Mouse (Mus musculus) adrenal gland (tissue): ENCODE data around the gene Astn2.

ENCODE experiments used
- intact Hi-C: fragments of 180-260 bp; cut with DNase I; formaldehyde crosslinking; loops from one replicate; pipeline ENCODE4 v1.15.1; 2025

Astn2 gene

GRCm38 (mm10) chr4:65604504-65605150 is 799.8 kb downstream of the Astn2 start, which contains the start of gene Trim32:
Gene Trim32 (plus strand): TSS chr4:65604986.
- intact Hi-C loops, result no loop called here

DNA sequence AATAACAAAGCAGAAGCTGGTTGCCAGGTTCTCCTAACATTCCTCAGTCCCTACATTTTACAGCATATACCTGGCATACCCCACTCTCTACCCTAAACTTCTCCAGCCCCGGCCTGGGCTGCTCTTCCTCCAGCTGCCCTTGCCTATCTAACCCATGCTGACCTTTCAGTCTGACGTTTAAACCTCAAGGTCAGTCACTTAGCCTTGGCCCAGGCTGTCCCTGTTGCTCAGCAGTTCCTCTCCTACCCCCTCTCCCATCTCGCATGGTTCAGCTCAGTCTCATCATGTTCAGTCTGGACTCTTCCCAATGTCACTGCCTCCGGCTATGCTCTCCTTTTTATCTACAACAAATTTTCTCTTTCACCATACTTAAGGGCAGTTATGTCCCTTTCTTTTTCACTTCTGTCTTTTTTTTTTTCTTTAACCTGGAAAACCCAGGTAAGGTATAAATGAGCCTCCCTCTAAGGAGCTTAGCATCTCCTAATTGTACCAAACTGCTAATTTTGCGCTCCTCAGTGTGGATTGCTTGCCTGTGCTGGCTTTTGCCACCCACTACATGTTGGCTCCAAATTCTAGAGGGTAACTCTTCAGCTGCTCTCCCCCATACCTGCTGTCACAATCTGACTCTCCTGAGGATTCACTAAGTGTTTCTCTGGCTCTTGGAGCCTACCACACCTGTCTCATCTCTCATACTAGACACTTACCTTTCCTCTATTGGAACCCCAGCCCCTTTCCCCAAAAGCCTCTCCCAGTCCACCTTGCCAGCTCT is 809.6 kb downstream of the Astn2 start:
- intact Hi-C loops, result loop anchor here (5.0 kb wide), 1 partner anchor 1062 kb away; no protein-coding TSS in a partner anchor

DNA sequence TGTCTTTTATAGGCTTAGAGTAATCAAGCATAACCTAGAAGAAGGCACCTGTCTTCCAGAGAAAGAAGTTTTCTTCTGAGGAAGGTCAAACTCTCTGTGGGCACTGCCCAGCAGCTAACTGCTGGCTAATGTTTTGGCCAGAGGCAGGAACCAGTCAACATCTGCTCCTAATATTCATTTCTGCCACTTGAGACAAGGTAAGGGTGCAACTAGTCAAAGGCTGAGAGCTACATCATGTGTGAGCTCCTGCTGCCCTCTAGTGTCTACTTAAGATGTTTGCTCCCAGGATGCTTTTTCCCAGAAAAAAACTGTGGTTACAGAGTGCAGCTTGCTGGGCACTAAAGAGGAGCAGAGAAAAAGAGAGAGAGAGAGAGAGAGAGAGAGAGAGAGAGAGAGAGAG is 814.6 kb downstream of the Astn2 start:
- intact Hi-C loops, result loop anchor here (5.0 kb wide), 4 partner anchors 467 to 1067 kb away; partner anchors contain the start of gene Pappa

- intact Hi-C loops, result loop anchor here (5.0 kb wide), 3 partner anchors 465 to 1065 kb away; partner anchors contain the start of gene Pappa
Observed at GRCm38 (mm10) chr4:65586947-65587346, 817.5 kb downstream of the Astn2 start.

DNA sequence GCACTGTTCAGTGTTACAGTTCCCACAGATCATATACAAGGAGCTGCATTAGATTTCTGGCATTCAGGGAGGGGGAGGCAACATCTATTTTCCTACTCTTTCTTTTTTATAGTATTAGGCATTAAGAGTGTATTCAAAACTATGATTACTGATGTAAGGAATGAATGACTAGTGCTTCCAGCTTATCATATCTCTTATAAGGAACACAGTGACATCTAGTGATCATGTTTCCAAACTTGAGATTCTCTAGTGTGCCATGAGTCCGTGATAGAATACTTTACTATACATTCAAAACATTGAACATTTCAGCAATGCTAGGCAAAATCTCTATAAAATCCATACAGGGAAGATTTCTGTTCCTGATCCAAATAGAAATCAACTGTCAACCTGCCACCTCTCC is 824.2 kb downstream of the Astn2 start:
- intact Hi-C loops, result no loop called here

DNA sequence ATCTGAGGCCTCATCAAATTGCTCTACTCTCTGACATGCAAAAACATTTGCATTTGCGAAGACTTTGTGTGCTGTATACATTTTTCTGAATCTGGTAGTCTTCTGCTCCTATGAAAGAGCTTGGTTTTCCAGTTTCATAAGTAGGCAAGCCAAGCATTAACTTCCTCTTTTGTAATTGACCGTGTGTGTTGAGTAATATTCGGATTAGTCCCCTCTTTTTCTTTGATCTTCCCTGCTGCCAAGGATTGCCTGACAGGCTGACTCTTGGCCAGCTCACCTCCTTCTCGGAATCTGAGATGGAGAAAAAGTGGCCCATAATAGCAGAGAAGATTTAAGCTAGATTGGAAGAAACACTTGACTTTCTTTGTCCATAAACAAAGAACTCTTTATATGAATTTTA is 838.9 kb downstream of the Astn2 start:
- intact Hi-C loops, result no loop called here

GRCm38 (mm10) chr4:65548561-65548960 is 855.9 kb downstream of the Astn2 start:
- intact Hi-C loops, result no loop called here

DNA sequence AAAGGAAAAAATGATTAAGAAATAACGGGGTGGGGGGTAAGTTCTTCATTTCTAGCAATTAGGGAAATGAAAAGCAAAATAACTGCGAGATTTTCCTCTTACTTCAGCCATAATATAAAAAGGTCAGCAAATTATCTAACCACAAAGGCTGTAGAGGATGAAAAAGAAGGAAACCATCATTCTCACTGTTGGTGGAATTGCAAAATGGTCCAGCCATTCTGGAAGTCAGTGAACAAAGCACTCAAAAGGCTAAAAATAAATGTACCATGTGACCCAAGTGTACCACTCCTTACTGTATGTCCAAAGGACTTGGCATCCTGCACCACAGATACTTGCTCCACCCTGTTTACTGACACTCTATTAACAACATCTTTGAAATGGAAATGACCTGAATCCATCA is 858.8 kb downstream of the Astn2 start:
- intact Hi-C loops, result no loop called here

DNA sequence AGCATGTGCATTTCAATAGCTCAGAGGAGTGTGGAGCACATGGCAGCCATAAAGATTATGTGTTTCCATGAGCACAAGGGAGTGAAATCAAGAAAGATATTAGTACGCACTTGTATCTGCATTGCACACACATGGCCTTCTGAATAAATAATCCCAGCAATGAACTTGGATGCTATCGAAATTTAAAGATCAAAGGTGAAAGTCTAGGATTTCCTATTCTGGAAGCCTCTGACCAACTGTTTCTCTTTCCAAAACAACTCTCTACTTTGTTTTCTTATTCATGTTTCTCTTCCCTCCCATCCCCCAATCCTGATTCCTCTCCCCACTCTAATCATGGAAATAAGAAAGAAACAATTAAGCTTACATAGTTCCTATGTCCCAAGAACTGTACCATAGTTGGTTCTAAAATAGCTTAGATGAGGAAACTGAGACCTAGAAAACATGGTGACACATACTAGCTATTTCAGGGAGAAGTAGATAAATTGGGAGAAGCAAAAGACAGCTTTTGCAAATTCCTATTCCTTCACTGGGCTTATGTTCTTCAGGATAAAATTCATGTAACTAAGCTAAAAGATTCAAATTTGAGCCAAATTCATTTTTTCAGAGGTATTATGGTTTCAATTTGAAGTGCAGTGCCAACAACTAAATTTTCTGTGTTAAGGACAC is 872.2 kb downstream of the Astn2 start:
- intact Hi-C loops, result no loop called here

DNA sequence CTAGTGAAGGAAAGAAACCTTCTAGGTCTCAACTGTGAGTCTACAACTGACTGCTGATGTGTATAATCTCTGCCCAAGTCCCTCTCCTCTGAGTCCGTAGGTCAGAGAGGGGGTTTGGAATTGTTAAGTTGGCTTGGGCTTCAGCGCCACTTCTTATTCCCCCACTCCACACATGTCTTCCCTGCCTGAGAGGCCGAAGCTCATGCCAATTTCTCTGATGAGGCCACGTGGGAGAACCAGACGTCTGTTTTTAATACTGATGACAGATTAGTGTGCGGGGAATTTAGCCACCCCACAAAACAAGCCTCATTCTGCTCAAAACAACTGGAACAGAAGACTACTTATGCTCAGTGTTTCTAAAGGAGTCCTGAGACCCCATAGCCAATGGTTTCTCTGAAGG is 872.8 kb downstream of the Astn2 start:
- intact Hi-C loops, result no loop called here

DNA sequence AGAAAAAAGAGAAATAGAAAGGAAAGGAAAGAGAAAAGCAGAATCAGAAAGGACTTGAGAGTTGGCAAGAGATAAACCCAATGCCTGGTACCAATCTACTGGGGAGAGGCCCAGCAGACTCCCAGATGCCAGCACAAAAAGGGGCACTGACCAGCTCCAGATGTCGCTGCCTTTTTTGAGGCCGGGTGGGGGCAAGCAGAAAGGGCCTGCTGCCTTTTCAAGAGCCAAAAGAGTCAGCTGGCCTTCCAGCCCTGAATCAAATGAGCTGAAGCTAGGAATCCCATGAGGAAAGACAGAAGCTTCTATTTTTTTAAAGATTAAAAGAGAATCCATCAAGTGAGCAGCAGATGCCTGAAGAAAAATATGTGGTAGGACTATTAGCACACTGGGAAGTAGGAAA is 873.5 kb downstream of the Astn2 start:
- intact Hi-C loops, result no loop called here

- intact Hi-C loops, result no loop called here
Observed at GRCm38 (mm10) chr4:65508101-65508500, 896.3 kb downstream of the Astn2 start.

- intact Hi-C loops, result no loop called here
Observed at GRCm38 (mm10) chr4:65506870-65507269, 897.5 kb downstream of the Astn2 start.

DNA sequence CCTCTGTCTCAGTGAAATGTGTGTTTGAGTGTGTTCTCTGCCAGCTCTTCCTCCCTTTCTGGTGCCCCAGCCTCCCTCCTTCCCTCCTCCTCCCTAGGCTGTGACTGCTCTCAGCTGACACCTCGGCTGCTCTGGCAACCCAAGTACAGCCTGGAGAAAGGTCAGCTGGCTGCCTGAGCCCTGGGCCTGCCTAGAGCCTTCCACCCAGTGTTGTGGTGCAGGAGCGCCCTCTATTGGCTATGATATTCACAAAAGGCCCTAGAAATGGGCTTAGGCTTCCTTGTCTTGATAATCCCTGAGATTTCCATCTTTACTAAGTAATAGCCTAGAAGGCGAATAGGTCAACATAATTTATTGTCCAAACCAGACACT is 908.0 kb downstream of the Astn2 start:
- intact Hi-C loops, result loop anchor here (5.0 to 10.0 kb wide), 3 partner anchors 374 to 969 kb away; partner anchors contain the start of gene Pappa

- intact Hi-C loops, result loop anchor here (5.0 to 10.0 kb wide), 3 partner anchors 374 to 969 kb away; partner anchors contain the start of gene Pappa
Observed at GRCm38 (mm10) chr4:65495705-65496462, 908.5 kb downstream of the Astn2 start.

DNA sequence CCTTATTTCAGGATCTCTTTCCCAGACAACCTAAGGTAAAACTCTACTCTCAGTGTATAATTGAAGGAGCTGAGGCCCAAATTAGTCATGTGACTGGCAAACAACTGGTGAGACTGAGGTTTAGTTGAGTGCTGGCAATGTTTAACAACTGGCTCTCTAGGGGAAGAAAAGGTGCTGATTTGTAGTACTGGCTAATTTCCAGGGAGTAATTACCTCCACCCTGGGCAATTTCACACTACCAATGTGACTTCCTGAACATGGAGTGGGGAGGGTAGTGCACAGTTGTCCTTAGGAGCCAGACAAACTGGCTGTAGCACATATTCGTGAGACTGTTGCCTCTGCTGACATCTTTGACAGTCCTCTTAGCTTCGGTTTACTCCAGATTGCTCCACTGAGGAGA is 912.9 kb downstream of the Astn2 start:
- intact Hi-C loops, result loop anchor here (10.0 kb wide), 1 partner anchor 657 kb away; no protein-coding TSS in a partner anchor

DNA sequence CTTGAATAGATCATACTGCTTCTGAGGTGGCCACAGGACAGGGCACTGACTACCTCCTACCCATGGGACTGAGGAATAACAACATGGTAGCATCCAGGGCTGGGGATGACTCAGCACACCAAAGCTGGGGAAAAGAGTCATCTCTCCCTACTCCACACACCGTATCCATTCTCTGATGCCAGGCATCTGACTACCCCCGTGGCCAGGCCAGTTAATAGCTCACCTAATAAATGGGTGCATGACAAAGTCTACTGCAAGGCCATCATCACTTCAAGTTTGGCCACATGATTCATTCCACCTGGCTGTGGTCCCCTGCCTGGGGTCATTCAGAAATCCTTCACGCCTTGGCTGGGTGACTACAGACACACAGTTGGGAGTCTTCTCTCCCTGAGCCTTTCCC is 914.7 kb downstream of the Astn2 start:
- intact Hi-C loops, result loop anchor here (10.0 kb wide), 1 partner anchor 655 kb away; no protein-coding TSS in a partner anchor

DNA sequence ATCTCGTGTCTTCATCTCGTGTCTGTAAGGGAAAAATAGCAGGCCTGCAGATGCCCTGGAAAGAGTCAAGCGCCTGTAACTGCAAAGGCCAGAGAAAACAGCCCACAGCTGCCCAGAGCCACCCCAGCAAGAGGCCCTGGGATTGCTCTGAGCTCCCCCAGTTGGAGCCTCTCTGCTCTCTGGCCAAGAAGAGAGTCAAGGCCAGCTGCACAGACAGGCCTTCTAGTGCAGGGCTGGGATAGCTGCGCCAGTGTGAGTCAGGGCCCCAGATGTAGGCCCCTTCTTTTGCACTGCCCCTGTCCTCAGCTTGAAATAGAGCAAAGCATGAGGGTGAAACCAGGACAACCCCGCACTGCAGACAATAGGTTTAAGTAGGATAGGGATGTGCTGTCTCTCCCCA is 922.8 kb downstream of the Astn2 start:
- intact Hi-C loops, result no loop called here

DNA sequence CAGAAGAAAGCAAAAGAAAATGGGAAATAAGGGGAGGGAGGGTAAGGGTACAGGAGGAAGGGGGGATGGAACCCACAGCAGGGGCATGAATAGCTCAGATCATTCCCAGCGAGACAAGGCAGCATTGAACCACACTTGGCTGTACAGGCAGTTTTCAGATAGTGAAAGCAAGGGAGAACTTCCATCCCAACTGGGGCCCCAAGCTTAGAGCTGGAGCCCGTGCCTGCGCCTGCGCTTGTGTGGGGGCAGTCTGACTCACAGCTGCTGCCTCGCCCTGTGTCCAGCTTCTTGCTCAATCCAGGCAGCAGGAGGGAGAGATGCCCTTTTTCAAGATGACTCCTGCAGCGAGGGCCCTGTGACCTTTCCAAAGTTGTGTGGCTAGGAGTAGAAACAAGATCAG is 927.3 kb downstream of the Astn2 start:
- intact Hi-C loops, result no loop called here

DNA sequence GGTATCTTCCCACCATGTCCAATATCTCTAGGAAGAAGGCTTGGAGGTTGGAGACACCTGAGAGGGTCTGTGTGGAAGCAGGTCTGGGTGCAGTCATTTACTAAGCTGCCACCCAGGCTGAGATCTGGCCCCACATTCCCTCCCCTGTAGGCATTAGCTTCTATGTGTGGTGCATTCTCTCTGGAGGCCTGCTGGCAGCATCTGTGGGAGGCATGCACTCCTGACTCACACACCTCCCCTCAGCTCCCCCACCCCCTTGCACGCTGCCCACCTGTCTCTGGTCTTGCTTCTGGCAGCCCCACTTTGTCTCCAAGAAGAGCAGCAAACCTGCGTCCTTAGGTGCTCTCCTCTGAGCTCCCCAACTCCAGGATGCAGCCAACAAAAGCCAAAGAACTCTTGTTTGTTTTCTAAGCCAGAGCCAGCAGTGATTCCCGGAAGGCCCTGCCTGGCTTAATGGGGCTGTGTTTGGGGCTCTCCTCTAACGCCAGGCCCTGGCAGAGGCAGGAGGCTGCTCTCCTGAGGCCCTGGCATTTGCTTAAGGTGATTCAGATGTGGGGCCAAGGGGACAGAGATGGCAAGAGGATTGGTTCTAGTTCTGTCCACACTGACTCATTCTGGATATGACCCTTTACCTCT is 928.4 kb downstream of the Astn2 start:
- intact Hi-C loops, result no loop called here

GRCm38 (mm10) chr4:65473141-65473540 is 931.3 kb downstream of the Astn2 start:
- intact Hi-C loops, result no loop called here
